Mouse (Mus musculus): ENCODE data around the gene Wdr27.

- TF ChIP-seq CTCF (IDR thresholded peaks at IDR 0.05; ENCODE audit: low read depth) (no peak), EP300 (IDR thresholded peaks at IDR 0.05; ENCODE audit: low read depth) (no peak)
Measured at GRCm38 (mm10) chr17:14944551-14944950, 1.6 kb upstream of the Wdr27 start.
